Mouse (Mus musculus) G1E (cell line): Measurements from ENCODE around the gene Kdm2b.

ENCODE experiments used
- CTCF ChIP-seq: IDR thresholded peaks from 2 replicates; pipeline ENCODE4 v1.5.1; 2012; ENCODE audit warnings: low read depth, low read length, inconsistent platforms, mixed read lengths
- GATA1 ChIP-seq: IDR thresholded peaks from 2 replicates; pipeline ENCODE4 v1.6.1; 2012; ENCODE audit warnings: borderline replicate concordance, low read length, inconsistent platforms, mixed read lengths
- GATA2 ChIP-seq: IDR thresholded peaks from 2 replicates; pipeline ENCODE4 v1.6.1; 2012; ENCODE audit warnings: low read depth, low read length, inconsistent platforms, borderline replicate concordance
- POLR2AphosphoS5 ChIP-seq: IDR thresholded peaks from 2 replicates; pipeline ENCODE4 v1.6.1; 2012; ENCODE audit warnings: low read depth, low read length, inconsistent platforms; ENCODE audit not compliant: insufficient replicate concordance
- TAL1 ChIP-seq: conservative IDR thresholded peaks from 2 replicates; pipeline ENCODE4 v1.6.1; 2012; ENCODE audit warnings: low read depth, low read length, inconsistent platforms, mixed read lengths

- TF ChIP-seq CTCF (no peak), GATA2 (no peak), GATA1 (no peak), TAL1 (no peak), POLR2AphosphoS5 (no peak)
These were observed 37.5 kb downstream of the Kdm2b start for GRCm38 (mm10) chr5:122951913-122952641.
